Mouse (Mus musculus) left cerebral cortex, postnatal 14 days (tissue): ENCODE measurements around the gene Gm5941. TPM values are rescaled to one million over a fixed set of nuclear protein-coding genes. Genes with fewer than 3 reads are reported as not detected.
"Not testable (repeated sequence)": the region's sequence is repeated elsewhere in the genome, so short reads cannot be mapped to it uniquely, and the experiment has no call there.

Source experiments
- DNase-seq, 2 experiments: peaks; one replicate each; pipeline ENCODE4 v3.0.0; 2021 to 2022; ENCODE audit warnings: low spot score in 2 of 2, mixed read lengths in 1 of 2
- intact Hi-C: fragments of 180-260 bp; cut with DNase I; formaldehyde crosslinking; loops from one replicate; pipeline ENCODE4 v1.15.1; 2025
- long read RNA-seq, 2 experiments: library from polyadenylated mRNA; stranded (forward); transcript quantifications; one replicate each; pipeline ENCODE4 v2.0.0; 2021
- total RNA-seq, 2 experiments: library from RNA; stranded (reverse); gene quantifications; 2 replicates each; pipeline ENCODE4 v1.2.3; 2021

Gene Gm5941
- total RNA-seq, result not detected
- long read RNA-seq, experiment 1, result 0 reads
- long read RNA-seq, experiment 2, result 0 reads

DNA sequence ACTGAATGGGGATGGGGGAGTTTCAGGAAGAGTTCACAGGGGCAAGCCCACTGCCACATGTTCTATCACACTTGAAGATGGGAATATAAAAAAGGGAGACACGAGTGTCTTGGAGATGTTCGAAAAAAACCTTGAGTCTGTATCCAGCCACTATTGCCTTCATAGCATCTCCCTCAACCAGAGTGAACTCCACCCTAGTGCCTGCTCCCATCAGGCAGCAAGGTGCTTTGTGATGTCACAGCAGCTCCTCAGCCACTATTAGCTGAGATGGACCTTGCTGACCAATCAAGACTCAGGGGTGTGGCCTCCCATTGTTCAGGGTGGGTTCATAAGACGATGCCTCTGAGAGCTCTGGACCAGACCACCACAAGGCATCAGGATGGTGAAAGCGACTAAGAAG lies at the start of gene Gm5941:
TSS of gene Gm5941 (plus strand) at position 301 of the 400 bp plus-strand sequence.
- intact Hi-C loops, result not testable (repeated sequence)

DNA sequence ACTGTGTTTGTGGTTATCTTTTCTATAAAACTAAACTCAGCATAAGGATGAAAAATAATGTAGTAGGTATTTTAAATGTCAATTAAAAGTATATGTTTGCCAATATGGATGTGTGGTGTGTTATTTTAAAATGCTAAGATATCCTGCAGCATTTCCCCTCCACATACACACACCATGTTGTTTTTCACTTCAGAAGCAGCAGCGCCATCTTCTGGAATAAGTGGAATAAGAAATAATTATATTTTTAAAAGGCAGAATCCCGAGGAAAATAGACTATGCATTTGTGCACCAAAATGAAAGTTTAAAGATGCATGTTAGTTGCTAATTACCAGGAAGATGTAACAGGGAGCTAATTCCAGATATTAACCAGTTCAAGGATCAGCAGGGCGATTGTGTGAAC lies 29.3 kb upstream of the Gm5941 start:
- DNase-seq, result peak; percentile 4 to 18
- intact Hi-C loops, result no loop called here

More for the DNA sequence above, at the start of gene Gm5941:
- not testable (repeated sequence) for DNase-seq

GRCm38 (mm10) chrX:92464773-92465172 lies 25.0 kb upstream of the Gm5941 start:
- intact Hi-C loops, result no loop called here
- DNase-seq, result no peak

DNA sequence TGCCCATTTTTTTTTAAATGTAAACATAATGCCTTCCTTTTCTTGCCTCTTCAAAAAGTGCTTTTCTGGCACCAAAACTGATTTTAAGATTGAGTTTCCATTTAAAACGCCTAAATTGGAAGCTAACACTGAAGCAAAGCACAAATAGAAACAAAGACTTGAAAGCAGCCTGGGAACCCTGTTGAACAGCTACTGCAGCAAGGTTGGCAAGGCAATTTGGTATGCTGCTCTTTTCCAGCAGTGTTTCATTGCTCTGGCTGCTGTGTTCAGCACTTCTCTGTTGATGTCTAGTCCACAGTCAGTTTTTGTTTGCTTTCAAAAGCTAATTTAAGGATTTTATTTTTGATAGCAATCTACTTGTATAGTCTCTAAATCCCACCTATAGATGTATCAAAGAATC lies 8.5 kb downstream of the Gm5941 start:
- DNase-seq, result peak in 1 of 2 experiments; percentile 6
- intact Hi-C loops, result no loop called here

- DNase-seq, result no peak
- intact Hi-C loops, result no loop called here
These were observed 38.1 kb downstream of the Gm5941 start for GRCm38 (mm10) chrX:92527826-92528225.

Other genes starting within 250 kb of the Gm5941 start
- not detected for gene Mageb18, start 109.6 kb downstream of the Gm5941 start, total RNA-seq